In the genomic region with DNA sequence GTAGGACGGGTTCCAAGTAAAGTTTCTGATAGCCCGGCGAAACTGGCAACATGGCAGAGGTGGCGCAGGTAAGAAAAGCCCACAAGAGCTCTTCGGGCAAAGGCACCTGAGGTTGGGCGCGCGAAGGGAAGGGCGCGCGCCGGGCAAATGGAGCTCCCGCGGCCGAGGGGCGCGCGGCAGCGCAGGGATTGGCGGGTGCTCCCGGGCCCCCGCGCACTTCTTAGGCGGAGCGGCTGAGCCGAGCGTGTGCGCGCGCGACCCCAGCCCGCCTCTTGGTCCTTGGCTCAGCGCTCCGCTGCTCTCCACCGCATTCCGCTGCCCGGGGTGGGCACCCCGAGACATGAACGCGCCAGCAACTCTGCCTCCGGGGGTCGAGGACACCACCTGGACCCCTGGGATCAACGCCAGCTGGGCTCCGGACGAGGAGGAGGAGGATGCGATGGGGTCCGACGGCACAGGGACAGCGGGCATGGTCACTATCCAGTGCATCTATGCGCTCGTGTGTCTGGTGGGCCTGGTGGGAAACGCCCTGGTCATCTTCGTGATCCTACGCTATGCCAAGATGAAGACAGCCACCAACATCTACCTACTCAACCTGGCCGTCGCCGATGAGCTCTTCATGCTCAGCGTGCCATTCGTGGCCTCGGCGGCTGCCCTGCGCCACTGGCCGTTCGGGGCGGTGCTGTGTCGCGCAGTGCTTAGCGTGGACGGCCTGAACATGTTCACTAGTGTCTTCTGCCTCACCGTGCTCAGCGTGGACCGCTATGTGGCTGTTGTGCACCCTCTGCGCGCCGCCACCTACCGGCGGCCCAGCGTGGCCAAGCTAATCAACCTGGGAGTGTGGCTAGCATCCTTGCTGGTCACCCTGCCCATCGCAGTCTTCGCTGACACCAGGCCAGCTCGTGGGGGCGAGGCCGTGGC, we compare ENCODE assay signal across 8 mouse cellular contexts. TPM values are rescaled to one million over a fixed set of nuclear protein-coding genes. Genes with fewer than 3 reads are reported as not detected.
DNase-seq lines count a peak whose midpoint lies in the region; ATAC-seq lines count a peak whose summit lies in the region.
"Had no signal": no experiment of that assay in that cellular context is flagged by ENCODE, and none has a peak within 500 bp of the region (broad histone marks: within the 10 kb centered on the region; RNA-seq: fewer than 3 reads in every experiment).

A gene (plus strand): TSS at position 214 of the 921 bp plus-strand sequence.

- H3K27ac ChIP-seq in hindbrain, embryonic 14.5 days, result no peak within 1 kb of the TSS

- H3K9me3 ChIP-seq in hindbrain, embryonic 14.5 days (ENCODE audit: control insufficient read depth, low read length), result no peaks in the 10 kb centered on the region

- H3K4me2 ChIP-seq in hindbrain, embryonic 14.5 days (replicated peaks), result peak within 1 kb of the TSS; percentile 81

- H3K27me3 ChIP-seq in hindbrain, embryonic 14.5 days (ENCODE audit: control insufficient read depth, insufficient read depth, low read length), result peaks cover 35% of the 10 kb centered on the region

- ATAC-seq in hindbrain, embryonic 14.5 days (ENCODE audit: low FRiP score), result peak; percentile 87
- ATAC-seq in megakaryocyte-erythroid progenitor cell, adult 5-6 weeks (replicated peaks; ENCODE audit: low FRiP score, low TSS enrichment, poor library complexity, severe bottlenecking), result peak; percentile 72

- H3K4me3 ChIP-seq in hindbrain, embryonic 14.5 days (replicated peaks; ENCODE audit: low read length), result peak within 1 kb of the TSS; percentile 65
- H3K4me3 ChIP-seq: erythroblast, embryonic 14.5 days had no signal

- H3K4me1 ChIP-seq in hindbrain, embryonic 14.5 days (replicated peaks; ENCODE audit: control insufficient read depth, insufficient read depth, low read length), result 0 out of 2 replicates have a peak, but pooled peaks cover 7% of the 10 kb centered on the region

- H3K9ac ChIP-seq in hindbrain, embryonic 14.5 days, result peak within 1 kb of the TSS; percentile 67

- WGBS in hindbrain, embryonic 14.5 days, result 4% methylated on average over 81 of the region's 83 CpGs

- no peaks in the 10 kb centered on the region for H3K36me3 ChIP-seq in hindbrain, embryonic 14.5 days (replicated peaks; ENCODE audit: control insufficient read depth, insufficient read depth)

- intact Hi-C loops in left cerebral cortex, postnatal 36 days (cut with DNase I), result loop anchor here (5.0 kb wide), 2 partner anchors 188 to 273 kb away; no protein-coding TSS in a partner anchor

- DNase-seq in Muller cell, postnatal 12 days (ENCODE audit: inconsistent ontology term), result peak; percentile 60
- peak; percentile 49 to 56 for DNase-seq in adrenal gland, postnatal 36 days
- DNase-seq in frontal cortex, adult 2 months (ENCODE audit: extremely low spot score in 1 of 2, low spot score in 1 of 2), result peak in 1 of 2 experiments; percentile 72
- peak; percentile 63 for DNase-seq in hindbrain, embryonic 14.5 days (ENCODE audit: low spot score)
- DNase-seq in left cerebral cortex, postnatal 36 days (ENCODE audit: low spot score in 2 of 2), result peak; percentile 75 to 78
- DNase-seq in right cerebral cortex, postnatal 4 days, result peak; percentile 65

RNA-seq across cellular contexts. Expression of the gene that starts here (rescaled TPM):
- under 1 TPM in 1 of 2 experiments, not detected in 1; 0.36 TPM for total RNA-seq in adrenal gland, postnatal 36 days (2021)
- polyA plus RNA-seq in frontal cortex, adult 2 months (2012; rRNA removed), result 15.1 and 19.0 TPM in 2 replicates
- polyA plus RNA-seq in hindbrain, embryonic 14.5 days (2014; fragmentation: Nextera tagmentation; extraction: Ambion mirVana), result 3.7 and 4.1 TPM in 2 replicates
- total RNA-seq in left cerebral cortex, postnatal 36 days (2021), result 10 to 100 TPM; 36.1 to 37.9 TPM
- total RNA-seq in megakaryocyte-erythroid progenitor cell, adult 5-6 weeks (2014; fragmentation: Nextera tagmentation), result not detected in 2 replicates
- not detected in 2 replicates for total RNA-seq in megakaryocyte-erythroid progenitor cell, adult 5-6 weeks (2017)
- polyA plus RNA-seq: erythroblast, embryonic 14.5 days had no signal

Comparison
In these comparisons a context has a peak if more than half of its experiments do, and no peak if none do; other contexts are left out.
1. RNA of the gene that starts here (total RNA-seq): 36.1 to 37.9 TPM in left cerebral cortex, postnatal 36 days; 0.36 TPM in adrenal gland, postnatal 36 days and not detected in megakaryocyte-erythroid progenitor cell, adult 5-6 weeks; every median in the first group is over 10 times any median in the second.
2. Peak in DNase-seq in adrenal gland, postnatal 36 days; RNA of the gene not detected or under 1 TPM.
3. Peak in ATAC-seq in megakaryocyte-erythroid progenitor cell, adult 5-6 weeks; RNA of the gene not detected or under 1 TPM.